Comparison of ENCODE assay signal across 9 mouse cellular contexts in genomic region chr14:74788766-74789165, GRCm38 (mm10). TPM values are rescaled to one million over a fixed set of nuclear protein-coding genes. Genes with fewer than 3 reads are reported as not detected.
DNase-seq lines count a peak whose midpoint lies in the region; ATAC-seq and TF ChIP-seq lines count a peak whose summit lies in the region.
"Had no signal": no experiment of that assay in that cellular context is flagged by ENCODE, and none has a peak within 500 bp of the region (broad histone marks: within the 10 kb centered on the region; RNA-seq: fewer than 3 reads in every experiment).

No protein-coding gene starts in this region.

- no peak for TF ChIP-seq POLR2A in limb, embryonic 14.5 days (IDR thresholded peaks at IDR 0.05; ENCODE audit: borderline replicate concordance, extremely low read depth, insufficient read depth, insufficient read length)

- H3K27ac ChIP-seq in forebrain, postnatal 0 days (ENCODE audit: low read depth, low read length): no peak overlapping the region
- no peak overlapping the region for H3K27ac ChIP-seq in forebrain, embryonic 13.5 days
- H3K27ac ChIP-seq in limb, embryonic 14.5 days (replicated peaks; ENCODE audit: low read depth, low read length): no peak overlapping the region
- H3K27ac ChIP-seq in limb, embryonic 10.5 days: no peak overlapping the region
- H3K27ac ChIP-seq: neural tube, embryonic 15.5 days had no signal

- H3K4me3 ChIP-seq in forebrain, postnatal 0 days (ENCODE audit: low read depth, low read length): no peak overlapping the region
- no peak overlapping the region for H3K4me3 ChIP-seq in forebrain, embryonic 13.5 days
- no peak overlapping the region for H3K4me3 ChIP-seq in limb, embryonic 14.5 days (replicated peaks; ENCODE audit: low read length)
- H3K4me3 ChIP-seq in limb, embryonic 10.5 days: no peak overlapping the region
- H3K4me3 ChIP-seq: neural tube, embryonic 15.5 days had no signal

- no peaks in the 10 kb centered on the region for H3K27me3 ChIP-seq in forebrain, postnatal 0 days (ENCODE audit: insufficient read depth, low read length)
- H3K27me3 ChIP-seq in forebrain, embryonic 13.5 days: no peaks in the 10 kb centered on the region
- no peaks in the 10 kb centered on the region for H3K27me3 ChIP-seq in limb, embryonic 14.5 days (ENCODE audit: control insufficient read depth, insufficient read depth, low read length)
- H3K27me3 ChIP-seq in limb, embryonic 10.5 days (ENCODE audit: low read depth, poor library complexity, severe bottlenecking): no peaks in the 10 kb centered on the region
- H3K27me3 ChIP-seq: neural tube, embryonic 15.5 days had no signal

- H3K4me2 ChIP-seq in forebrain, postnatal 0 days (ENCODE audit: low read depth): no peak overlapping the region
- H3K4me2 ChIP-seq in forebrain, embryonic 13.5 days: no peak overlapping the region
- H3K4me2 ChIP-seq in limb, embryonic 14.5 days (replicated peaks; ENCODE audit: low read depth, low read length, severe bottlenecking): no peak overlapping the region
- H3K4me2 ChIP-seq: neural tube, embryonic 15.5 days had no signal

- no peak for DNase-seq in forebrain, postnatal 0 days
- DNase-seq in limb, embryonic 14.5 days (ENCODE audit: low spot score): peak; percentile 20
- no peak for DNase-seq in limb, embryonic 10.5 days (ENCODE audit: low spot score)
- peak; percentile 6 for DNase-seq in Muller cell, postnatal 12 days (ENCODE audit: inconsistent ontology term)
- peak; percentile 49 to 66 for DNase-seq in kidney, postnatal 4 days
- DNase-seq in right cerebral cortex, postnatal 36 days (ENCODE audit: low spot score in 2 of 2): no peak

- H3K4me1 ChIP-seq in forebrain, postnatal 0 days (ENCODE audit: insufficient read depth): no peaks in the 10 kb centered on the region
- H3K4me1 ChIP-seq in forebrain, embryonic 13.5 days: 0 out of 2 replicates have a peak, but pooled peaks cover 5% of the 10 kb centered on the region
- no peaks in the 10 kb centered on the region for H3K4me1 ChIP-seq in limb, embryonic 14.5 days (ENCODE audit: control insufficient read depth, insufficient read depth, low read length)
- no peaks in the 10 kb centered on the region for H3K4me1 ChIP-seq in limb, embryonic 10.5 days

- no peaks in the 10 kb centered on the region for H3K9me3 ChIP-seq in forebrain, postnatal 0 days (ENCODE audit: low read length)
- H3K9me3 ChIP-seq in forebrain, embryonic 13.5 days (replicated peaks): no peaks in the 10 kb centered on the region
- no peaks in the 10 kb centered on the region for H3K9me3 ChIP-seq in limb, embryonic 14.5 days (ENCODE audit: control insufficient read depth, low read length)
- no peaks in the 10 kb centered on the region for H3K9me3 ChIP-seq in limb, embryonic 10.5 days (replicated peaks)
- H3K9me3 ChIP-seq: neural tube, embryonic 15.5 days had no signal

- TF ChIP-seq CTCF in forebrain, postnatal 0 days (IDR thresholded peaks at IDR 0.05; ENCODE audit: low read depth): peak; percentile 48

- no peak for ATAC-seq in forebrain, postnatal 0 days
- ATAC-seq in forebrain, embryonic 13.5 days: no peak
- ATAC-seq in limb, embryonic 14.5 days (ENCODE audit: low FRiP score, low read depth): no peak
- ATAC-seq in CD4-positive, CD25-positive, alpha-beta regulatory T cell, adult 4 months: no peak

- H3K9ac ChIP-seq in forebrain, postnatal 0 days: no peak overlapping the region
- H3K9ac ChIP-seq in forebrain, embryonic 13.5 days: no peak overlapping the region
- no peak overlapping the region for H3K9ac ChIP-seq in limb, embryonic 14.5 days (ENCODE audit: low read depth, low read length, severe bottlenecking)
- H3K9ac ChIP-seq: neural tube, embryonic 15.5 days had no signal

- H3K36me3 ChIP-seq in forebrain, postnatal 0 days (ENCODE audit: insufficient read depth): peaks cover 24% of the 10 kb centered on the region
- H3K36me3 ChIP-seq in forebrain, embryonic 13.5 days (ENCODE audit: poor library complexity, severe bottlenecking): peaks cover 19% of the 10 kb centered on the region
- peaks cover 23% of the 10 kb centered on the region for H3K36me3 ChIP-seq in limb, embryonic 14.5 days (ENCODE audit: control insufficient read depth, insufficient read depth, low read length)
- H3K36me3 ChIP-seq in limb, embryonic 10.5 days: peaks cover 24% of the 10 kb centered on the region

- 90% methylated on average over 8 of the region's 8 CpGs for WGBS in forebrain, postnatal 0 days
- WGBS in forebrain, embryonic 13.5 days: 85% methylated on average over 8 of the region's 8 CpGs
- 77% methylated on average over 8 of the region's 8 CpGs for WGBS in limb, embryonic 14.5 days
- WGBS in limb, embryonic 10.5 days: 90% methylated on average over 8 of the region's 8 CpGs

RNA-seq across cellular contexts. Expression of gene Esd, which starts 56.7 kb away (rescaled TPM):
- total RNA-seq in forebrain, postnatal 0 days (2014; rRNA removed): 159 and 207 TPM in 2 replicates
- polyA plus RNA-seq in forebrain, postnatal 0 days (2015; fragmentation: Nextera tagmentation; extraction: Ambion mirVana): 224 and 256 TPM in 2 replicates
- 303 and 336 TPM in 2 replicates for polyA plus RNA-seq in forebrain, embryonic 13.5 days (2015; fragmentation: Nextera tagmentation; extraction: Ambion mirVana)
- 167 and 174 TPM in 2 replicates for polyA plus RNA-seq in limb, embryonic 14.5 days (2012; rRNA removed)
- polyA plus RNA-seq in limb, embryonic 14.5 days (2014; fragmentation: Nextera tagmentation; extraction: Ambion mirVana): 315 and 339 TPM in 2 replicates
- 309 and 315 TPM in 2 replicates for polyA plus RNA-seq in limb, embryonic 10.5 days (2016; fragmentation: Nextera tagmentation; extraction: Ambion mirVana)
- polyA plus RNA-seq in CD4-positive, CD25-positive, alpha-beta regulatory T cell, adult 4 months (2017; shearing (Covaris generic)): 100 to 1,000 TPM; 203 to 204 TPM

Comparison
In these comparisons a context has a peak if more than half of its experiments do, and no peak if none do; other contexts are left out.
1. DNase-seq: peak in limb, embryonic 14.5 days (single experiment), Muller cell, postnatal 12 days (single experiment) and kidney, postnatal 4 days (2 of 2); none in forebrain, postnatal 0 days (single experiment), limb, embryonic 10.5 days (single experiment) and right cerebral cortex, postnatal 36 days (0 of 2).